Mouse (Mus musculus) layer of hippocampus, adult 2 months (tissue): ENCODE measurements around the gene Lrrfip1. TPM values are rescaled to one million over a fixed set of nuclear protein-coding genes. Genes with fewer than 3 reads are reported as not detected.

Source experiments
- DNase-seq, 2 experiments: peaks; one replicate each; pipeline ENCODE4 v3.0.0; 2022; ENCODE audit warnings: low spot score in 2 of 2
- H3K27ac ChIP-seq: fragments of 200-600 bp; 2 replicates; pipeline ENCODE4 v1.8.1; 2022
- H3K4me3 ChIP-seq: fragments of 200-600 bp; 2 replicates; pipeline ENCODE4 v1.8.1; 2022; ENCODE audit warnings: mild to moderate bottlenecking
- CTCF ChIP-seq: fragments of 200-600 bp; conservative IDR thresholded peaks from 2 replicates; pipeline ENCODE4 v1.8.1; 2022; ENCODE audit warnings: antibody characterized with exemption, mild to moderate bottlenecking, moderate library complexity
- long read RNA-seq, 2 experiments: library from polyadenylated mRNA; stranded (forward); transcript quantifications; one replicate each; pipeline ENCODE4 v2.0.0; 2021; ENCODE audit warnings: borderline mapping rate in 2 of 2
- total RNA-seq, 2 experiments: library from RNA; stranded (reverse); gene quantifications; 2 replicates each; pipeline ENCODE4 v1.2.3; 2021

The Lrrfip1 gene
- total RNA-seq = 10 to 100 TPM; 77.6 to 82.3 TPM
- long read RNA-seq, experiment 1, partial matches to known transcripts = 2 of 12 reads
- long read RNA-seq, experiment 1, other reads (novel, unspliced or antisense) = 10 of 12 reads
- long read RNA-seq, experiment 2, partial matches to known transcripts = 7 of 29 reads
- long read RNA-seq, experiment 2, other reads (novel, unspliced or antisense) = 22 of 29 reads

DNA sequence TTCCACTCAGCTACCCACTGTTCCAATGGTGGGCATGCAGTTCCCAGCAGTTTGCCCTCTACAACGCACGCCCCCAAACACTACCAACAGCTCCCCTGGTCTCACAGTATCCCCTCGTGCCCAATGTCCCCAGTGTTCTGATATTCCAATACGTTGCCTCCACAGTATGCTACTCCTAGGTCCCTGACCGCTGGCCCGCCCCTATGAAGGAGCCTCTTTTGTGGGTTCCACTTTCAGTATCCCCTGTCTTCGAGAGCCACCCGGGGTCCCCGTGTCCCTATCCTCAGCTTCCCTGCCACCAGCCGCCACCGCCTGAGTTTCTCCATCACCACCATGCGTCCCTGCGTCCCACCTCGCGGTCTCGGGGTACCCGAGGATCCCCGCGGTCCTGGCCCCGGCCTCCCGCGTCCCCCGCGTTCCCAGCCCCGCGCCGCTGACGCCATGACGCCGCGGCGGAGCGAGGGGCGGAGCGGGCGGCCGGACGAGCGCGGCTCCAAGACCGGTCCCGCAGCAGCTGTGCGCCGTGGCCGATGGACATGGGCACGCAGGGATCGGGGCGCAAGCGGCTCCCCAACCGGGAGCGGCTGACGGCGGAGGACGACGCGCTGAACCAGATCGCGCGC, at the start of gene Lrrfip1:
Gene Lrrfip1 (plus strand): TSS at position 470 of the 623 bp plus-strand sequence.
- peak within 1 kb of the TSS; percentile 85 for H3K27ac ChIP-seq
- no peak for TF ChIP-seq CTCF
- H3K4me3 ChIP-seq = peak within 1 kb of the TSS; percentile 90
- peak; percentile 46 to 60 for DNase-seq

DNA sequence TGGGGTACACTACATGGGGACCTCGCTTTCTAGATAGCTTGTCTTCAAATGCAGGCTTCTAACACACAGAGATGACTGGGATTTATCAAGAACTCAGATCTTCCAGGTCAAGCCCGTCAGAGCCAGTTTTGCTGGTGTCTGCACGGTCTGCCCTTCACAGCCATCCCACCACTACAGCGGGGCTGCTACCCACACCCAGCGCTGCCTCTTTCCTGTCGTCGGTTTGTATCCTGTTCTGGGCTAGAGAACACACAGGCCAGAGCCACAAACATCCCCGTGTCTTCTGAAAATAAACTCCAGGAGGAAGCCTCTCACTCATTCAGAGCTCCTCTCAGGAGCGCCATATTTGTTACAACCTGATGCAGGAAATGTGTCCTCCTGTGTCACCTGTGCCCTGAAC, 49.2 kb upstream of the Lrrfip1 start:
- no peak overlapping the region for H3K27ac ChIP-seq
- TF ChIP-seq CTCF = no peak
- H3K4me3 ChIP-seq = no peak overlapping the region
- DNase-seq = no peak

DNA sequence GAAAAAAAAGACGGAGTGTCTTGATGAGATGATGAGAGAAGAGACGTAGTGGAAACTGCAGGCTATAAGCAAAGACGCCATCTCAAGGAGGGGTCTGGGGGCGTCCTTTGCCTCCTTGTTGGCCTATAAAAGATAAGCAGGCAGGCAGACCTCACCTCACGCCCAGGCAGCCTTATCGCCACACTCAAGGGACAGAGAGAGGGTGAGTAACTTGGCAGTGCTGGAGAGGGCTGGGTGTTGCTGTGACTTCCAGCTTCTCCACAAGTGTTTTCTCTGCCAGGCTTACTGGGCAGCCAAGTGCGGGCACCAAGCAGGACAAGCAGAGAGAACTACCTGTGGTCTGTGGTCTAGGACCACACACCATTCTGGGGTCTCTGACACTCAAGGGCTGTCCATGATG, 46.9 kb upstream of the Lrrfip1 start:
- Histone ChIP-seq H3K27ac (no peak overlapping the region), H3K4me3 (no peak overlapping the region)
- no peak for TF ChIP-seq CTCF
- DNase-seq = no peak

DNA sequence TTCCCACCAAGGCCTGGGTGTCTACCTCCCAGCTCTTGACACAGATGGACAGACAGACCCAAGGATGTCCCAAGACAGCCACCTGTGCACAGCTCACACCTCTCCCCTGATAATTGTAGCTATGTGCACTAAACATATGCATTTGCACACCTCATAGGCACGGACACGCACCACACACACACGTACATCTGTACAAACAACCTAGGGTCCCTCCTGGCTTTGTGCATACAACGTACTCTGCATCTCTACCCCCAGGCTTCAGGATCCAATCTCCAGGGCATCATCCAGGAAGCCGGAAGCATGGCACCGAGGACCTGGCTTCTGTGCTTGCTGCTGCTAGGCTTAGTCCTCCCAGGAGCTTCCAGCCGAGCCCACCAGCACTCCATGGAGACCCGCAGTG, 45.7 kb upstream of the Lrrfip1 start, which contains the start of gene Prlh:
Gene Prlh (plus strand): TSS at position 301 of the 400 bp plus-strand sequence.
- TF ChIP-seq CTCF = no peak
- Histone ChIP-seq H3K27ac (no peak within 1 kb of the TSS), H3K4me3 (no peak within 1 kb of the TSS)
- DNase-seq = no peak

DNA sequence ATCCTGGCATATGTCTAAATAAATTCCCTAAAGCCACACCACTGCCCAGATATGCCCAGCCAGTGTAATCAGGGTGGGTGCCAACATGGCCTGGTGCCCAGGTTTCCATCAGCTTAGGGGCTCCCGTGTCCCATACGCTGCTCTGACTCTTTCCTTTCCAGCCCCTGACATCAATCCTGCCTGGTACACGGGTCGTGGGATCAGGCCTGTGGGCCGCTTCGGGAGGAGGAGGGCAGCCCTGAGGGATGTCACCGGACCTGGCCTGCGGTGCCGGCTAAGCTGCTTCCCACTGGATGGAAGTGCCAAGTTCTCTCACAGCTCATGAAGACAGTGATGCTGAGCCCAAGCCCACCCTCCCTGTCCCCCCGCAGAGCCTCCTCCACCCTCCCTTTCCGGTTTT, 44.8 kb upstream of the Lrrfip1 start:
- no peak for DNase-seq
- Histone ChIP-seq H3K27ac (no peak overlapping the region), H3K4me3 (no peak overlapping the region)
- TF ChIP-seq CTCF = no peak

DNA sequence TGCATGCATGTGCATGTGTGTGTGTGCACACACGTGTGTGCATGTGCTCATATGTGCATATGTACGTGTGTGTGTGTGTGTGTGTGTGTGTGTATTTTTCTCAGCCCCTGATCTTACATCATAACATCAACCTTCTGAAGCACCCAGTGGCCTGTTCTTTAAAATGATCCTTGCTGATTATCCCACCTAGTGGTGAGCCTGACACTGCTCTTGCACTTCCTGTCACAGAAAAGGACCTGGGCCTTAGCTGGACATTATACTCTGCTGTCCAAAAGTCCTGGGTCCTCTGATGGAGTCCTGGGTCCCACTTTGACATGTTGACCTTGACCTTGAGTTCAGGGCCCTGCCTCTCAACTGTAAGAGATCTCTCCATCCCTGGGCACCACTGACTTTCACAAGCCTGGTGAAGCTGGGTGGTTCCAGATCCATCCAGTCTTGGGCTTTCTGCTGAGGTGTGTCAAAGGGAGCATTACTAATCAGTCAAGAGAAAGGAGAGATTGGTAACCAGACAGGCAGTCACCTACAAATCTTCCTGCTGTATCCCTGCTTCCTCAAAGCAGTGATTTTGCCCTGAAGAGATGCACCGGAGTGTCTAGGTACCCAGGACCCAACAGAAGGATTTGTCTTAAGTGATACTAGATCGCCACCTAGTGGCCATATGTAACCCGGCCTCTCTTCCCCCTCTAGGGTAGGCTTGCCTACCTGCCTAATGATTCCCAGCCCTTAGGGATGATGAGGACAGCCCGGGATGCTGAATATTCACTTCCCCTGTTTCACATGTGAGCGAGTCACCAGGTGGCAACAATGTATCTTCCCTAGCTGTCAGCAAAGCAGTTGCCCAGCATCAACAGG, 42.1 kb upstream of the Lrrfip1 start:
- no peak overlapping the region for H3K27ac ChIP-seq
- TF ChIP-seq CTCF = peak; percentile 91
- DNase-seq = peak; percentile 64 to 76
- H3K4me3 ChIP-seq = no peak overlapping the region

DNA sequence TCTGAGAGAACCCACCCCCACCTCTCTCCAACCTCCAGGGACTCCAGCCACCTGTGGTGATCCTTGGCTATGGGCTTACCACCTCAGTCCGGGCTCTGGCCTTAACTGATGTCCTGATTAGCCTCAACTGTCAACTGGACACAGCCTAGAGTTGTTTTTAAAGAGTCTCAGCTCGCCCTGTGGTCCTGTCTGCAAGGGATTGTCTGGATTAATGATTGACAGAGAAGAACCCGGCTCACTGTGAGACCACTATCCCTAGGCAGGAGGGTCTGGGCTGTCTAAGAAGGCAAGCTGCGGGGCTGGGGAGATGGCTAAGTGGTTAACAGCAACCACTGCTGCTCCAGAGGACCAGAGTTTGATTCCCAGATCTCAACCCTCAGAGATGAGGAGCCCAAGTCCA, 36.0 kb upstream of the Lrrfip1 start:
- peak overlapping the region; percentile 14; the same call in 1 of the 2 replicates for H3K27ac ChIP-seq
- no peak for TF ChIP-seq CTCF
- no peak for DNase-seq
- H3K4me3 ChIP-seq = no peak overlapping the region

DNA sequence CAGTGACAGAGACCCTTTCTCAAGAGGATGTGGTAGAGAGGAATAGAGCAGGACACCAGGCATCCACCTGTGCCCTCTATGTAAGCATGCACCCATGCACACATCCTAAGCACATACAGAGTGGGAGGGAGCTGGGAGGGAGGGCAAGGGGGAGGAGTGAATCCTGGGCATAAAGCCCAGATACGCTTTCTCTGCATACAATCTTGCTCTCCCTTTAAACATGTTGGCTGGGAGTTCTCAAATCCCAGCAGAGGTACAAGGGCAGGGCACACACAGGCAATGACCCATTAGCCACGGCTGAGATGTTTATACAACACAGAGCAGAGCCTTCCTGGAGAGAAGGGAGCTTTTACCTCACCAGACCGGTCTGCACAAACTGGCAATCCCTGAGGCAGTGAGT, 35.5 kb upstream of the Lrrfip1 start:
- no peak for TF ChIP-seq CTCF
- Histone ChIP-seq H3K27ac (no peak overlapping the region), H3K4me3 (no peak overlapping the region)
- DNase-seq = no peak

DNA sequence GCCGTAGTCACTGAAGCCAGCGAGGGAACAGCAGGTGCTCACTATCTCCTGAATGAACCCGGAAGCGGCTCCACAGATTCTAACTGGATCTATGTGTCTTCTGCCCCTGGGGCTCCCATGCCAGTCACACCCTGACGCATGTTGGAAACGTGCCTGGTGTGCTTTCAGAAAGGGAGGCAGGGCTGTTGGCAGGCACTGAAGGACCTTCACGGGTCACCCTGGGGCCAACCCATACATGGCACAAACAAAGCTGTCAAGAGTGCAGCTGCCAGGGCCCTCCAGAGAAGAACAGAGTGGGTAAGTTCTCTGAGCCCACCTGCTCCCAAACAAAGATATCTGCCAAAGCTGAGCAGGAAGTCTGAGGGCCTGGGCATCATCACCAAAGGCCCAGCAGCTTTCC, 31.0 kb upstream of the Lrrfip1 start:
- H3K27ac ChIP-seq = no peak overlapping the region
- DNase-seq = no peak
- H3K4me3 ChIP-seq = no peak overlapping the region
- no peak for TF ChIP-seq CTCF

DNA sequence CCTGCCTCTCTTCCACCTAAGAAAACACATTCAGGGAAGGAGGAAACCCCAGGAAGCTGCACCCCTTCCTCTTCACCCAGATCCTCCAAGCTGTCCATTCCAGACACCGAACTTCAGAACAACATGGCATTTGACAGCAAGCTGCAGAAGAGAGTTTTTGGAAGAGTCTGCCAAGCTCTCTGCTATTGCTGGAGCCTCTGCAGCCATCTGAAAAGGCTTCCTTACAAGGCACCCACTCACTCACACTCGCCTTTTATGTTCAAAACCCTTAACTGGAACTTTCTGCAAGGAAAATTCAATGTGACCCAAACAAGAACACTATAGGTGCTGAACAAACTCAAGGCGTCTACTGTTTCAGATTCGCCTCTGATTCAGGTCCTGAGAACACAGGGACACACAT, 29.9 kb upstream of the Lrrfip1 start:
- TF ChIP-seq CTCF = no peak
- Histone ChIP-seq H3K27ac (no peak overlapping the region), H3K4me3 (no peak overlapping the region)
- DNase-seq = no peak

DNA sequence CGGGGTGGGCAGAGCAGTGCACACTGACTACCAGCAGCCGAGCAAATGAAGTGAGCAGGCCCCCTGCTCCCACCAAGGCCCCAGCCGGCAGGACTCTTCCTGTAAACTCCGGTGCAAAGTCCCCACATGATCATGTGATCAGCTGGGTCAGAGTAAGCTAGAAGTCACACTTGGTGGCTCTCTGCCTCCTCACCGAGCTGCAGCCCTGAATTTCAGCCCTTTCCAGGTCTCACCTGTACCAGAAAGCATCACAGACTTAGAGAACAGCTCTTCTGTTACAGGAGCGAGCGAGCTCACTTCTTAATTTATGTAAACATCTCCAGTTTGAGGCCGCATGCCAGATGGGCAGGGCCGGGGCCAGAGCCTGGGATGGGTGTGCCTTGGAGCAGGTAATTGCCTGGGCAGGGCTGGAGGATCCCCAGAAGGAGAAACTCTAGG, 29.2 kb upstream of the Lrrfip1 start, which contains the start of gene Rab17:
Gene Rab17 (minus strand): TSS at position 315 of the 438 bp plus-strand sequence.
- H3K4me3 ChIP-seq = no peak within 1 kb of the TSS
- no peak for TF ChIP-seq CTCF
- DNase-seq = no peak
- no peak within 1 kb of the TSS for H3K27ac ChIP-seq

DNA sequence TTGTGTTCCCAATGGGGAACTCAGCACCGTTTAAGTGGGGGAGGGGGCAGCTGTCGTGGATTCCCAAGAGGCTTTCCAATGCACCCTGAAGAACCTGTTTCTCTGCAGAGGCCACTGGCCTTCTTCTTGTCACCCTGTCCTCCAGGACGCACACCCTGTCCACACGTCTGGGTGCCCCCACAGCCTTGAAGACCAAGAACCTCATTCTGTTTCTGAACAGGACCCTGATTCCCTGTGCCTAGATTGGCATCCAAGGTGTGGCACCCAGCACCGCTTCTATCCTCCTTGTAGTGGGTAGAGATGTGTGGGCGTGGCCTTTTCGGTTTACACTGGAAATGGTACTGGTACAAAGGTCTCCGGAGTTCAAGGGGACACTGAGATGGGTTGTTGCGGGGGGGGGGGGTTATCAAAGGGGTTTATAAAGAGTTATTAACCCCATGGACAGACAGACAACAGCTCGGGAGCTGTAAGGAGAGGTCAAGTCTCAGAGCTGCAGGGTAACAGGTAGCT, 28.6 kb upstream of the Lrrfip1 start:
- DNase-seq = no peak
- Histone ChIP-seq H3K4me3 (no peak overlapping the region), H3K27ac (no peak overlapping the region)
- TF ChIP-seq CTCF = no peak
